Mouse (Mus musculus) ES-Bruce4 (cell line): ENCODE data around the gene Gm29797.

Experiments used
- CTCF ChIP-seq: IDR thresholded peaks from one replicate; pipeline ENCODE4 v1.8.1; 2011; ENCODE audit warnings: low read depth, low read length
- EP300 ChIP-seq: IDR thresholded peaks from 2 replicates; pipeline ENCODE4 v1.6.1; 2011; ENCODE audit warnings: low read depth, low read length; ENCODE audit not compliant: insufficient read depth
- POLR2A ChIP-seq: IDR thresholded peaks from one replicate; pipeline ENCODE4 v1.8.1; 2011; ENCODE audit warnings: low read length; ENCODE audit not compliant: insufficient read depth

DNA sequence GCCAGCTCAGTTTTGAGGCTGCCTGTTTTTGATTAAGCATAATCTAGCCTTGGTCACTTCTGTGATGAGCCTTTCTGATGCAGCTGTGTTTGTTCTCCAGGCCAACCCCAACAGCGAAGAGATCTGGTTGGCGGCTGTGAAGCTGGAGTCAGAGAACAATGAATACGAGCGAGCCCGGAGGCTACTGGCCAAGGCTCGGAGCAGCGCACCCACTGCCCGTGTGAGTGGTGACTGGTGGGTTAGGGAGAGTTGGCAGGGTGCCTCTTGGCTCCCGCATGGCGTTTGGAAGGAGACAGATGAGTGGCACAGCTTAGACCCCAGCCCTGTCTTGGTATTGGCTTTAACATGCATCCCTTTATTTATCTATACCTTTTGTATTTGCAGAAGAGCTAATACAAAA lies 7.9 kb upstream of the Gm29797 start:
- TF ChIP-seq EP300 (no peak), CTCF (no peak), POLR2A (no peak)
